Mouse (Mus musculus) WW6 (cell line): ENCODE measurements around the gene Gtpbp1.

Experiments used
- DNase-seq: peaks from one replicate; pipeline ENCODE4 v3.0.0-alpha.2; 2013; ENCODE audit warnings: low read depth, low spot score

Gtpbp1 gene

GRCm38 (mm10) chr15:79753420-79753752 is 62.7 kb downstream of the Gtpbp1 start:
- no peak for DNase-seq

- no peak for DNase-seq
Measured at GRCm38 (mm10) chr15:79753873-79754272, 63.2 kb downstream of the Gtpbp1 start.

- no peak for DNase-seq
Measured at GRCm38 (mm10) chr15:79755176-79755575, 64.5 kb downstream of the Gtpbp1 start.

- DNase-seq, result no peak
Measured at GRCm38 (mm10) chr15:79755977-79756625, 65.5 kb downstream of the Gtpbp1 start.

DNA sequence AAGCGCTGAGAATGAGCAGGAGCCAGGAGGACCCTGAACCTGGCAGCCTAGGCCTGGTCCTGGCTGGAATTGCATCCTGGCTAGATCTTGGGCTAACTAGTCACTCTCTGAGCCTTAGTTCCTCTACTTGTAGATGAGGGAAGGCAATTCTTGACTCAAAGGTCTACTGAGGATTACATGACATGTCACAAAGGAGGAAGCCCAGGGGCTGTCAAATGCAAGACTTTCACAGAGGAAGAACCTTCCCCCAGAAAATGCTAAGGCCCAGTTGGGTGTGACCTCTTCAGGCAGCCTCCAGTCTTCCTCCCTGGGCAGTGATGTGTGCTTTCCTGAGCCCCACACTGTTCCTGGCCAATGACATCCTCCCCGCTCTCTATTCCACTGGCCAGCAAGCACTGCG is 66.5 kb downstream of the Gtpbp1 start:
- no peak for DNase-seq

GRCm38 (mm10) chr15:79760956-79761355 is 70.3 kb downstream of the Gtpbp1 start:
- DNase-seq, result no peak

DNA sequence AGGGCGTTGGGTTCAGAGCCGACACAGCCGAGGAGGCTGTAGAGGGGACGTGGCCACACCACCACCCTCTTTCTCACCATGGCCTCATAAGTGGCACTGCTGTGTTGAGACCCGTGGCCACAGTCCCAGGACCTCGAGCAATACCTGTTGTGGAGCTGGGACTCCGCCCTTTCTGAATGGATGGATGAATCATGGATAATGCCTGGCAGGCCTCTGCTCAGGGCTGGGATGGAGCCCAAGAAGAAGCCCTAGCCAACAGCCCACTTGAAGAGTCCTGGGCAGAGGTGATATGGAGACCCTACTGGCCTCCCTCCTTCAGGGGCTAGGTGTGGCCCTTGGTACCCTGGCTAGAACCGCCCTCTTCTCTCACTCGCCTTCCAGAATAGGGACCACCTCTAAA is 72.4 kb downstream of the Gtpbp1 start:
- DNase-seq, result no peak

GRCm38 (mm10) chr15:79763601-79764246 is 73.1 kb downstream of the Gtpbp1 start:
- DNase-seq, result no peak

DNA sequence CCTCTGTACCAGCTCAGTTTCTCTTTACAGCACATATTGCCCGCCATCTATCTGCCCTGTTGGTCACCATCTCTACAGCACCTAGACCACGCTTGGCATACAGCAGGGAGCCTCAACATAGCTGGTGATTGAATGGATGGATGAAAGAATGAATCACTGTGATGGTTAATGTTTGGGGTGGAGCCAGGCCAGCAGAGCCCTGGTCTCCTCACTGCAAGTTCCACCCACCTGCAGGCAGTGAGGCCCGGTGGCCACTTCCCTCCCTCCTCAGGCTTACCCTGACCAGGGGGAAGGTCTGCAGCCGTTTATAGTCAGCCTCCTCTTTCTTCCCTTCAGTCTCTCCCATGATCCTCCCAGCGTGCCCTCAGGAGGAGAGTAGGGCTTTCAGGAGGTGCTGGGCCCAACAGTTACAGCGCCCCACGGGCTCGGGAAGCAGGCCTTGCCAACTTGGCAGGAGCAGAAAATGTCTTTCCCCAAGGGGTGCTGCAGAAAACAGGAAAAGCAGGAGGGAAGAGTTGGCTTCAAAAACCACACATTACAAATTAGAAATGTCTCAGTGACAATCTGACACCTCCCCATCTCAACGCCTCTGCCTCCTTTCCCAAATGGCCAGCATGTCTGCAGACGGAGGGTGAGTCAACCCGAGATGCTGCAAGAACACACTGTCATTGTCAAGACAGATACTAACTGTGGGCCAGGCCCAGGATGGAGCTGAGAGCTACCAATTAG is 74.1 kb downstream of the Gtpbp1 start:
- no peak for DNase-seq

- DNase-seq, result no peak
Measured at GRCm38 (mm10) chr15:79765361-79765760, 74.7 kb downstream of the Gtpbp1 start.

DNA sequence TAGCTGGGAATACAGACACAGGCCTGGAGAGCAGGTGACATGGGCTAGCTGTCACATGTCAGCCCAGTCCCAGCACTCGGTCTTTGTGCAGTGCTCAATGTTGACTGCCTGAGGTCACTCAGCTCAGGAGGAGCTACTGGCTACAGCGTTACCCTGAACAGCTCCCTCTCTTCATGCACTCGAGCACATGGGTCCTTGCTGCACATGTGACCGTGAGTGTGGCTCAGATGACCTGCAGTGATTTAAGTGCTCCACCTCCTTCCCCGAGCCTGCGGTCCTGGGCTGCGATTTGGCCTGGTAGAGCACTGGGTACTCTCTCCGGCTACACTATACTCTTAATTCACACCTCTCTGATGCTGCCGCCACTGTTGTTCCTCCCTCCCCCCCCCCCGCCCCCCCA is 75.5 kb downstream of the Gtpbp1 start:
- DNase-seq, result no peak

- no peak for DNase-seq
Measured at GRCm38 (mm10) chr15:79766586-79767071, 76.0 kb downstream of the Gtpbp1 start.

GRCm38 (mm10) chr15:79767327-79767961 is 76.8 kb downstream of the Gtpbp1 start:
- no peak for DNase-seq

GRCm38 (mm10) chr15:79768302-79768701 is 77.7 kb downstream of the Gtpbp1 start:
- no peak for DNase-seq

DNA sequence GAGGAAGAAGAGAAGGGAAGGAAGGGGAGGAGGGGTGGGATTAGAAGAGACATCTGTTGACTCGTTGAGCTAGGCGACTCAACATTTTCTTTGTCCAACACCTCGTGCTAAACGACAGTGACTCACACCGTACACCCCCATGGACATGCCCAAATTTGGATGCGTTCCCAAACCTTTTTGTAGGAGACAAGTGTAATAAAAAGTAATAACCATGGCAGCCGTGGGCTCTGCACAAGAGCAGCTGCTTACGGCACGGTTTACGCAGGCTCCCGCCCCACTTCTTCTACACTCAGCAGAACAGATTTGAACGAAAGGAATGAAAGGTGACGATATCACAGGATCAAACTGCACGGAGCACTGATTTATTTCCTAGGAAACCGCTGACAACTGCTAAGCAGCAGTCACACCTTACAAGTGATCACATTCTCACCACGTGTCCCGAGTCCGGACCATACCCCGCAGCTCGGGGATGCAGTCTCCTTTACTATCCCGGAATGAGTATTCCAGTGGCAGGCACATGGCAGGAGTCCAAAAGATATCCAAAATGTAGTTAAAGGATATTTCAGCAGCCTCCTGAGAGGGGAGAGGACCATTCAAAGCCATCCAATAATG is 80.1 kb downstream of the Gtpbp1 start:
- DNase-seq, result no peak
